8 mouse cellular contexts compared by ENCODE assay signal in the genomic region with DNA sequence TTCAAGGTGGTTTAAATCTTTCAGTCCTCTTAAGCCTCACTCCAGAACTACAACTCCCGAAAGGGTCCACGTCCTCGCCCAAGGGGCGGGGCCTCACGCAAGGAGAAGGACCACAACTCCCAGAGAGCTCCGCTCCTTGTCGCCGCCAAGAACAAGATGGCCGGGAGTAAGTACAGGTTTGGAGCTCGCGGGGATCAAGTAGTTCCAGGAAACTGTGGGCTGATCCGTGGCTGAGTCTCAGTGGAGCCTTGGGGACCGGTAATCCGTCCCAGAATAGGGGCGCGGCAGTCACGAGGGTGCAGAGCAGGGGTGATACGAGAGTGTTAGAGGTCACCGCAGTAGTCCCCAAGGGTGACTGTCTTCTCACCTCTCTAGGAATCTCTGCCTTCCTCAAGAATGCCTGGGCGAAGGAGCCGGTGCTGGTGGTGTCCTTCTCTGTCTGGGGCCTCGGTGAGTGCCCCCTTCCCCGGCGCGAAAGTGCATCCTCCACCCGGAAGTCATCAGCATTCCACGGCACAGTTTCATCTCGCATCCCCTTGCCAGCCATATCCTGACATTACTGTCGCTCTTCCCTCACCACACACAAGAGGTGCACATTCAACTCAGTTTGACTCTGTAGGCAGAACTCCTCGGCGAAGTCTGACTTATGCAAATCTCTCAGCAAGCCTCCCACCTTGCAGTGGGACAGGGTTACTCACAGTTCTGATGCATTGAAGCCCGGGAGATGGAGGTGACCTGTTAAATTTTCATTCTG. TPM values are rescaled to one million over a fixed set of nuclear protein-coding genes. Genes with fewer than 3 reads are reported as not detected.
DNase-seq lines count a peak whose midpoint lies in the region; ATAC-seq and TF ChIP-seq lines count a peak whose summit lies in the region.

A gene (plus strand): TSS at position 132 of the 754 bp plus-strand sequence.

- no peak for TF ChIP-seq CTCF in bone marrow macrophage, adult 2 months (IDR thresholded peaks at IDR 0.05; ENCODE audit: low read depth, low read length)
- no peak for TF ChIP-seq CTCF in embryonic fibroblast, embryonic 13.5 days (IDR thresholded peaks at IDR 0.05; ENCODE audit: borderline replicate concordance, insufficient read depth, low read length)

- peaks cover 26% of the 10 kb centered on the region for H3K36me3 ChIP-seq in kidney, embryonic 14.5 days (ENCODE audit: control insufficient read depth, insufficient read depth, low read length)
- peaks cover 26% of the 10 kb centered on the region for H3K36me3 ChIP-seq in limb, embryonic 15.5 days

- peak within 1 kb of the TSS; percentile 1; the same call in 1 of the 2 replicates for H3K27ac ChIP-seq in bone marrow macrophage, adult 2 months (ENCODE audit: insufficient read depth, low read depth, low read length)
- peak within 1 kb of the TSS; percentile 48 for H3K27ac ChIP-seq in embryonic fibroblast, embryonic 13.5 days (ENCODE audit: insufficient read depth, low read length)
- H3K27ac ChIP-seq in kidney, embryonic 14.5 days (ENCODE audit: low read depth, low read length), result peak within 1 kb of the TSS; percentile 27; the same call in 1 of the 2 replicates
- H3K27ac ChIP-seq in limb, embryonic 15.5 days, result peak within 1 kb of the TSS; percentile 71

- peak within 1 kb of the TSS; percentile 66 for H3K4me3 ChIP-seq in bone marrow macrophage, adult 2 months (ENCODE audit: insufficient read depth, low read length)
- peak within 1 kb of the TSS; percentile 78 for H3K4me3 ChIP-seq in embryonic fibroblast, embryonic 13.5 days (ENCODE audit: insufficient read depth, low read length)
- H3K4me3 ChIP-seq in kidney, embryonic 14.5 days (ENCODE audit: low read length), result peak within 1 kb of the TSS; percentile 86
- peak within 1 kb of the TSS; percentile 72 for H3K4me3 ChIP-seq in limb, embryonic 15.5 days

- under 1% methylated on average over 32 of the region's 32 CpGs for WGBS in kidney, embryonic 14.5 days
- WGBS in limb, embryonic 15.5 days, result under 1% methylated on average over 32 of the region's 32 CpGs

- no peaks in the 10 kb centered on the region for H3K27me3 ChIP-seq in kidney, embryonic 14.5 days (ENCODE audit: control insufficient read depth, insufficient read depth, low read length)
- H3K27me3 ChIP-seq in limb, embryonic 15.5 days, result no peaks in the 10 kb centered on the region

- H3K9ac ChIP-seq in kidney, embryonic 14.5 days (ENCODE audit: low read depth, low read length), result peak within 1 kb of the TSS; percentile 85
- peak within 1 kb of the TSS; percentile 85 for H3K9ac ChIP-seq in limb, embryonic 15.5 days

- DNase-seq in B cell, adult 2 months, result peak; percentile 89 to 91
- peak; percentile 83 to 88 for DNase-seq in heart, adult 9 months (ENCODE audit: low spot score in 2 of 2)
- DNase-seq in monocyte, adult 2 months (ENCODE audit: low read depth in 1 of 2, low spot score in 2 of 2), result peak; percentile 58 to 66
- peak; percentile 89 to 93 for DNase-seq in spleen, postnatal 36 days (ENCODE audit: low spot score in 2 of 2)

- peak; percentile 48; the same call in 1 of the 2 replicates for TF ChIP-seq POLR2A in bone marrow macrophage, adult 2 months (IDR thresholded peaks at IDR 0.05; ENCODE audit: borderline replicate concordance, low read depth, low read length)
- peak; percentile 78 for TF ChIP-seq POLR2A in embryonic fibroblast, embryonic 13.5 days (IDR thresholded peaks at IDR 0.05; ENCODE audit: low read depth, low read length)

- H3K4me2 ChIP-seq in kidney, embryonic 14.5 days (replicated peaks; ENCODE audit: low read depth, low read length), result peak within 1 kb of the TSS; percentile 72
- peak within 1 kb of the TSS; percentile 82 for H3K4me2 ChIP-seq in limb, embryonic 15.5 days

- peak; percentile 96 for ATAC-seq in kidney, embryonic 14.5 days (ENCODE audit: low FRiP score, low TSS enrichment)
- peak; percentile 90 for ATAC-seq in limb, embryonic 15.5 days (ENCODE audit: insufficient number of reproducible peaks, low FRiP score, low TSS enrichment, low read depth)

- H3K4me1 ChIP-seq in bone marrow macrophage, adult 2 months (ENCODE audit: control insufficient read depth, insufficient read depth, low read length), result peaks cover 10% of the 10 kb centered on the region
- no peaks in the 10 kb centered on the region for H3K4me1 ChIP-seq in embryonic fibroblast, embryonic 13.5 days (ENCODE audit: control insufficient read depth, insufficient read depth, low read length)
- H3K4me1 ChIP-seq in kidney, embryonic 14.5 days (ENCODE audit: control insufficient read depth, insufficient read depth, low read length), result 0 out of 2 replicates have a peak, but pooled peaks cover 5% of the 10 kb centered on the region
- peaks cover 13% of the 10 kb centered on the region; the same call in 1 of the 2 replicates for H3K4me1 ChIP-seq in limb, embryonic 15.5 days

- H3K9me3 ChIP-seq in kidney, embryonic 14.5 days (ENCODE audit: control insufficient read depth, low read length), result no peaks in the 10 kb centered on the region
- H3K9me3 ChIP-seq in limb, embryonic 15.5 days, result no peaks in the 10 kb centered on the region

RNA-seq across cellular contexts. Expression of the gene that starts here (rescaled TPM):
- 294 and 360 TPM in 2 replicates for polyA plus RNA-seq in bone marrow macrophage, adult 2 months (2012; ENCODE audit: insufficient read depth, insufficient read length, missing spikeins)
- polyA plus RNA-seq in embryonic fibroblast, embryonic 13.5 days (2011; ENCODE audit: insufficient read length, low read depth, missing spikeins), result 386 and 396 TPM in 2 replicates
- 463 and 564 TPM in 2 replicates for polyA plus RNA-seq in kidney, embryonic 14.5 days (2014; fragmentation: Nextera tagmentation; extraction: Ambion mirVana)
- polyA plus RNA-seq in limb, embryonic 15.5 days (2015; fragmentation: Nextera tagmentation; extraction: Ambion mirVana), result 425 and 461 TPM in 2 replicates

Comparison
In these comparisons a context has a peak if more than half of its experiments do, and no peak if none do; other contexts are left out.
1. Peak in every context shown above with its lines: DNase-seq, ATAC-seq, H3K4me3 ChIP-seq and H3K27ac ChIP-seq.
2. H3K27ac ChIP-seq: peak in every context shown above with its lines; median percentile 71 in limb, embryonic 15.5 days; 48 in embryonic fibroblast, embryonic 13.5 days; 27 in kidney, embryonic 14.5 days; 1 in bone marrow macrophage, adult 2 months.